Mouse (Mus musculus) kidney, postnatal 25 days (tissue): ENCODE data around the gene Acyp2.
"Not testable (repeated sequence)": the region's sequence is repeated elsewhere in the genome, so short reads cannot be mapped to it uniquely, and the experiment has no call there.

Source experiments
- DNase-seq, 2 experiments: peaks; one replicate each; pipeline ENCODE4 v3.0.0; 2021; ENCODE audit warnings: mixed read lengths in 2 of 2

The Acyp2 gene

DNA sequence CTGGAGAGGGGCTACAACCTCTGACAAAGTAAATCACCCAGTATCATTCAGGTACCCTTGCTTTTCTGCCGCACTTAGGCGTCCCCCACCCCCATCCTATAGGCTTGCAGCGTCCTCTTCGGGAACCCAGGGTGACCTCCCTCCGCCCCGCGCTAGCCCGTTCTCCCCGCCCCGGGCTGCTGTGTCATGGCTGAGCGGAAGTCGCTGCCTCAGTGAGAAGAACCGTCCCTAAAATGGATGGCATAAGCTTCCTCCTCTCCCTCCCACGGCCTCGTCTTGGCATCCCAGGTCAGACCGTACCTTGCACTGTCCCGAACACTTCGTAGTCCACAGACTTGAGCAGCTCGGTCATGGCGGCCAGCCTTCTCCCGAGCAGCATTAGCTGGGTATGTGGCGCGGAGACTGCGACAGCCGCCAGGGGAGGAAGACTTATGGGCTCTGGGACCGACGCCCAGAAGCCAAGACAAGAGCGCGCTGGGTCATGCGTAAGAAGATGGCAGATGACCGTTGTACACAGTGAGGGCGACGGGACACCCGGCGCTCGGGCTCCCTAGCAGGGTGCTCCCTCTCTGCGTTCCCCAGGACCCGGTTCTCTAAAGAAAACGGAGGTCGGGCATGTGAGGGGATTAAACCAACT, at the start of gene Acyp2:
Gene Acyp2, minus strand, starts transcription at position 587 of the 637 bp plus-strand sequence.
- peak; percentile 87 to 93 for DNase-seq

GRCm38 (mm10) chr11:30689421-30689820, 40.0 kb upstream of the Acyp2 start:
- DNase-seq: no peak

DNA sequence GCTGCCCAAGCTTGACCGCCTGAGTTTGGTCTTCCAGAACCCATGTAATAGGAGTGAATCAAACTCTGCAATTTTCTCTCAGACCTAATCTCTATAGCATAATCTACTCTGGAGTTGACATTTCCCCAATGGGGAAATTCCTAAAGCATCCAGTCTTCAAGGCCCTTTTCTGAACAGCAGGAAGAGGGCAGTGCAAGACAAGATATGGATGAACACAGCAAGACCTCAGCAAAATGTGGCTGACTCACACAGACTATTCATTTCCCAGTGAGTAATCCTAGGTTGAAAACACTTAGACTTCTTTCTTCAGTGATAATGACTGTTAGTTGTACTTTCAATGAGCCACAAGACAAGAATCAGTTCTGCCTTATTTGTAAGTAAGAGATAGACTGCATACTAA, 26.7 kb upstream of the Acyp2 start:
- DNase-seq: peak; percentile 43 to 48

DNA sequence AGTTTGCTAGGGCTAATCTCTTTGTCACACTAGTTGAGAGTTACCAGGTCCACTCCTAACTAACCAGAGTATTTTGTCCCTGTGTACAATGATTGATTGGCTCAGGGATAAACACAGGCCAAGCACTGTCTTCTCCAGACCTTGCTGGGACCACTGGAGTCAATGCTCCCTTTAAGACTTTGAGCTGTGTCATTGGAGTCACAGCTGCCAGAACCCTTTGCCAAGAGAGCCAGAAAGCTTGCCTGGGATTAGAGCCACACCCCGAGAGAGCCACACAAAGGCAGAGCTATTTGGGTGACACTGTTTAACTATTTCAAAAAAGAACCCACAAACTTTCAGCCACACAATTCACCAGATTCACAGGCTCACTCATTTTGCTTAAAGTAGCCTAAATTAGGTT, 23.3 kb upstream of the Acyp2 start:
- DNase-seq: no peak

- DNase-seq: peak; percentile 64 to 91
Observed at GRCm38 (mm10) chr11:30663001-30663400, 13.6 kb upstream of the Acyp2 start.

DNA sequence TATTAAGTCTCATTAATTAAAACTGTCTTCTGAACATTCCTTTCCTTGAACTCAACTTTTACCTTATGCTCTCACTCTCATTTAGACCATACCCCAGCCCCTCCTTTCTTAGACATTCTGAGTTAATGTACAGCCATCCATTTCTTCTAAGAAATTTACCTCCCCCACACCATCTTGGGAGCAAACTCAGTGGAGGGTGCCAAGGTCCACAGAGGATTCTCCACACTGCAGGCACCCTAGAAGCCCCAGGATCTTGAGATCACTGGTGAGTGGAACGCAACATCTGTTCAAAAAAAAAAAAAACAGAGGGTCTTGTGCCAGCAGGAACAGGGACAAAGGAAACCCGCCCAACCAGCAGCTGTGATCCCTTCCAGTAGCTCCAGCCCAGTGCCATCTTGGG, 13.2 kb upstream of the Acyp2 start:
- DNase-seq: peak; percentile 41 to 77

GRCm38 (mm10) chr11:30657069-30657468, 7.7 kb upstream of the Acyp2 start:
- peak; percentile 37 to 54 for DNase-seq

- peak in 1 of 2 experiments; percentile 30 for DNase-seq
Observed at GRCm38 (mm10) chr11:30656060-30656459, 6.7 kb upstream of the Acyp2 start.

- no peak for DNase-seq
Observed at GRCm38 (mm10) chr11:30650416-30650815, 1.0 kb upstream of the Acyp2 start.

- no peak for DNase-seq
Observed at GRCm38 (mm10) chr11:30635674-30636073, 13.7 kb downstream of the Acyp2 start.

DNA sequence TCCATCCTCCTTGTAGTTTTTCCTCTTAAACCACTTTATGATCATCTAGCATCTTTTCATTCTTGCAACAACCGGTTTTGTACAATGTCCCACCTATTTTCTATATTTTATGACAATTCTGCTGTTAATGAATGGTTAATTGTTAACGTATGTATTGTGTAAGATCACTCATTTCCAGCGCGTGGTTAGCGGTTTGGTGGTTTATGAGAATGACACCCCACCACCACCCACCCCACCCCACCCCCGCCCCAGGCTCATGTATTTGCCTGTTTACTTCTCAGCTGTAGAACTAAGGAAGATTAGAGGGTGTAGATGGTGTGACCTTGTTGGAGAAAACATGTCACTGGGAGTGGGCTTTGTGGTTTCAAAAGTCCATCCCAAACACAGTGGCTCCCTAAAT, 18.9 kb downstream of the Acyp2 start:
- no peak for DNase-seq

- DNase-seq: no peak
Observed at GRCm38 (mm10) chr11:30623218-30623617, 26.2 kb downstream of the Acyp2 start.

GRCm38 (mm10) chr11:30621386-30622363, 27.7 kb downstream of the Acyp2 start:
- DNase-seq: not testable (repeated sequence)

DNA sequence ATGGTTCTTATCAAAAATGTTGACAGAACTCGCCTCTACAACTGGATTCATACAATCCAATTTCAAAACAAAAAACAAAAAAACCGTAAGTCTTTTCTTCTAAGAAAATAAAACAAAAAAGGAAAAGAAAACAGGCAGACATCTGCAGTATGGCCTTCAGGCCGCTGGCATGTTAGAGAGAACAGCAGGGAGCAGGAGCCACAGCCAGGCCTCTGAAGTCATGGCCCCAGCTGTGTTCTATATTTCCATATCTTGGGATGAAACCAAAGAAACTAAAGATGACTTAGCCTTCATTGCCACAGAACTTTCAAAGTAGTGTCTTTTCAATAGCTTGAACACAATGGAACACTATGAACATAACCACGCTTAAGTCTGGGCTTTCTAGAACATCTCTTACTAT, 31.2 kb downstream of the Acyp2 start:
- no peak for DNase-seq

DNA sequence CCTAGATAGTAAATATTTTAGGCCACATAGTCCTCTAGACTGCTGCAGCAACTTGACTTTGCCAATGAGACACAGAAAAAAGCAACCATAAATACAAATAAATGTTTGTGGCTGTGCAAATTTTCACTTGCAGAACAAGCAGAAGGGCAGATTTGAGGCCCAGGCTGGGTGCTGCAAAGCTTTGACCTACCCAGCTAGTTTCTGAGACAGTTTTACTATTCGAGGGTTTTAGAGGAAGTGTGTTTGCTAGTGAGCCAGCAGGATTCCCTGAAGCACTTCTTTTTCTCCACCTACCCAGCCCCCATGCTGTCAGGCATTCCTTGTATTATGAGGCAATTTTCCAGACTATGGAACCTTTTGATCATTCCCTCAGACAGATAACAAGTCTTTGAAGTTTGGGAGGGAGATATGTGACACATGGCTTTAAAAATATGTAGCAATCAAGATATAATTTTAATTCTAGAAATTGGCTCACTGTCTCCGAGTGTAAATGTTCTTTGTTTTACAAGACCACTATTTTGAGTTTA, 31.8 kb downstream of the Acyp2 start:
- no peak for DNase-seq

GRCm38 (mm10) chr11:30615977-30616376, 33.4 kb downstream of the Acyp2 start:
- DNase-seq: no peak

DNA sequence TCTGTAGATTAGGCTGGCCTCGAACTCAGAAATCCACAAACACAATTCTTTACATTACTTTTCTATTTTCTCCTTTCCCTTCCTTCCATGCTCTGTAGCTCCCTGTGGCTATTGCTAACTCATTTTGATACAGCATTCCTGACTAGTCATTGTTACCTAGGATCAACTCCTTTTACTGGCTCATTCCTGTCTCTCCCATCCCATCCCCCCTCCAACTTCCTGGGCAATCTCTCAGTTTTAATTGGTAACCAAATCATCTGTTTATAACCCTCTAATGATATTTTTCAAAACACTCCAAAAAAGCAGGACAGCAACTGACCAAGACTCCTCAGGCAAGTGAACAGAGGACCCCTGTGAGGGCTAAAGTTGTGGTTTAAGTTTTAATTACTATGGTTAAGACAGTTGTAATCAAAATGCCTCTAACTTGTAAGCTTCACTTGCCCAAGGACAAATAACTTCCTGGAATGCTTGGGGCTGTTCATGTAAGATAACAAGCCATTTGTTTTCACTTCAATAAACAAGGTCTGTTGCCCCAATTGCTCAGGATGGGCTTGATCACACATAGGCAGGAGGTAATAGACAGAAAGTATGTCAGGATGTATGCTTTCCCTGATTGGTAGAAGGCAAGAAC, 35.4 kb downstream of the Acyp2 start:
- no peak for DNase-seq

DNA sequence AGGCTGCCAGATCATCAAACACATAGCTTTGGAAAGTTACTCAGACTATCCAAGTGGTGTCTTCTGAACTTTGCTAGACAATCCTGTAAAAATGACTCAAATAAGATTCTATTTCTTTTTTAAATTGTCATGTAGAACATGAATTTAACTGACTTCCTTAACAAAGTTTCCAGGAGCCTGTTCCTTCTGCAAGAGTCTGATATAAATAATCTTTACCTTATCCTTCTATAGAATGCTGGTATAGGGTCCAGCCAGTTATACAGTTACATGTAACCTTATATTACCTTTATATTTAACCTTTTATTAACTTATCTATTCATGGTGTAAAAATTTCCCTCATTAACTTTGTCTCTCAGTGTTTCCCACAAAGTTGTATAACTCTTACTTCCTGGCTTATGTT, 36.7 kb downstream of the Acyp2 start:
- DNase-seq: no peak

DNA sequence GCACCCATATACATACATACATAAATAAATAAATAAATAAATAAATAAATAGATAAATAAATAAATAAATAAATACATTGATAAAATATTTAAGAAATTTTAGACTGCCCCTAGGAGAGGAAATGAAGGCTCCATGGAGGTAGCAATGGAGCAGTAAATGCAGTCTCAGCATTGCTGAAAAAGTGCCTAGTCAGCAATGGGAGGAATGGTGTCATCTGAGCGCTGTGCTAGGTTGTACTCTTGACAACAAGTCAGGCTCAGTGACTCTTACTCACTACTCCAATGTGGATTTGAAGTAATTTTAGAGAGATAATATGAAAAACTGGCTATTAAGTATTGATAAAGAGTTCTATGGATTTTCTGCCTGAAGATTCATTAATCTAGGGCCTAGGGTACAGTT, 40.1 kb downstream of the Acyp2 start:
- no peak for DNase-seq

- DNase-seq: no peak
Observed at GRCm38 (mm10) chr11:30607587-30608518, 41.5 kb downstream of the Acyp2 start.

GRCm38 (mm10) chr11:30597259-30597658, 52.1 kb downstream of the Acyp2 start:
- no peak for DNase-seq

GRCm38 (mm10) chr11:30580008-30580407, 69.4 kb downstream of the Acyp2 start:
- no peak for DNase-seq
